Mouse (Mus musculus) urinary bladder, postnatal 10 days (tissue): ENCODE results near the gene Bhlha9.
"Not testable (repeated sequence)": the region's sequence is repeated elsewhere in the genome, so short reads cannot be mapped to it uniquely, and the experiment has no call there.

Experiments
- DNase-seq: peaks from one replicate; pipeline ENCODE4 v3.0.0; 2022; ENCODE audit warnings: low spot score

Gene Bhlha9

GRCm38 (mm10) chr11:76661790-76662468, 10.3 kb upstream of the Bhlha9 start:
- no peak for DNase-seq

DNA sequence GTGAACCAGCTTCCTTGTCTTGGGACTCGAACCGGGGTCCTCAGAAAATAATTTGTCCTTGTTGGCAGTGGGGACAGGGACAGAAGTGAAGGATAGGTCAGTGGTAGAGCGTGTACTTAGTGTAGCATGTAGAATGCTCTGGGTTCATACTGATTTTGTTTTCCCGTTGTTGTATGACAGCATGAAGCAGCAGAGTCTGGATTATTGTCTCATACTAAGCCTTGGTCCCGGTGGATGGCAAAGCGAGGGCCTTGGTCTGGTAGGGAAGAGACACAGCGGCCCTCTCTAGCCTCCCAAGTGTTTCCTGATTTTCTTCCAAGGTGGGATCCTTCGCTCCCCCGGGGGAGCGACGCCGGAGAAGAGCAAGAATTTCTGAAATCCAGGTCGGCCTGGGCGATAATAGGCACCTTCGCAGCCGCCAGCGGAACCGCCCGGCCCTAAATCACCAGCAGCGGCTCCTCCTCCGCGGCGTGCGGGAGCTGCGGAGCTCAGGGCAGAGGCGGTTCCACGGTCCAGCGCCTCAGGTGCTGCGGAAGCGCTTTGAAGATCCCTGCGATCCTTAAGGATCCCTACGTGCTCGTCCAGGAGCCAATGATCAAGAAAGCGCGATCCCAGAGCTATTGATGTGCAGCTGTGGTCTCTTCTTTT, 6.1 kb upstream of the Bhlha9 start:
- no peak for DNase-seq

DNA sequence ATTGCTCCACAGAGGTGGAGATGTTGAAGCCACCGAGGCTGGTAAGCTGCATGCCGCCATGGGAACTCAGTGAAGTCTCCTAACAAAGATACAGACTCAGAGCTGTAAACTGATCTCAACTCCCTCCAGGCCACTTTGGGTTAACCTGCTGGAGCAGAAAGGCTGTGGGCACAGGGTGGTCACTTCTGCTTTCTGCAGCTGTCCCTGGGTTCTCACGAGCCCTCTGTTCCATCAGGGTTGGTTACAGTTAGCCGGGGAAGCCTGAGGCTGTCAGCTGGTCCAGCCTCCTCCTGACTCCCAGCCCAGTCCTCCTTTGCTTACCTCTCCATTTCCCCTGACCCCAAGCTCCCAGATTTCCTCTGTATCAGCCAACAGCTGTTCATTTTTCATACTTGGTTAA, 4.5 kb upstream of the Bhlha9 start:
- DNase-seq, result no peak

- DNase-seq, result no peak
These were observed 503 bp downstream of the Bhlha9 start for GRCm38 (mm10) chr11:76672561-76673384.

GRCm38 (mm10) chr11:76674199-76674598, 1.9 kb downstream of the Bhlha9 start:
- no peak for DNase-seq

DNA sequence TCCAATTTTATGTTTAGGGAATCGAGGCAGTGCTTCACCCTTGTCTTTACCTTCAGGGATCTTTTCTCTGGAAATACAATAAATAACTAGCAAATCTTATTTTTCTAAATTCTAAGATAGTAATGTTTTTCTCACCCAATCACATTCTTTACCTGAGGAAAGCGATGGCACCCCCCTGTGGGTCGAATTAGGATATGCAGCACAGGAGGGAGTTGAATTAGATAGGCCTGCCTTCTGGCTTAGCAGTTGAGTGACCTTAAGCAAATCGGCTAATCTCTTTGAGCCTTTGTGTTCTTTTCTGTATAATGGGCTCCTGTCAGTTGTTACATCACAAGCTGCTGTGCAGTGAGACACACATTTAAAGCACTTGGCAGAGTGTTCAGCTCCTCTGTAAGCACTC, 2.4 kb downstream of the Bhlha9 start:
- DNase-seq, result no peak

GRCm38 (mm10) chr11:76679508-76679907, 7.2 kb downstream of the Bhlha9 start, which contains the start of gene Trarg1:
Gene Trarg1, plus strand, starts transcription at chr11:76679808.
- not testable (repeated sequence) for DNase-seq

DNA sequence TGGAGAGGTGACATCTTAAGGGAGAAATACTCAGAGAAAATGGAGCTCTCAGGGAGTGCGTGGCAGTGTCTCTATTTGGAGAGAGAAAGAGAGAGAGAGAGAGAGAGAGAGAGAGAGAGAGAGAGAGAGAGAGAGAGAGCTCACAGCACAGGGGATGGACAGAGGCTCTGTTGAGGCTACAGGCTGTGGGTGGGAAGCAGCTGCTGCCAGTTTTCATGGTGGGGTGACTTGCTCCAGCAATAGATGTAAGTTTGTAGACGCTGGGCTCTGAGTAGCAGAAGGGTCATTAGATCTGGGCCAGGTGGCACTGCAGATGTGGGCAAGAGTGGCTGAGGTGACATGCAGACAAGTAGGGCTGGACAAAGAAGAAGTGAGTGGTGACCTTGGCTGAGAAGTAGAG, 13.3 kb downstream of the Bhlha9 start:
- no peak for DNase-seq

DNA sequence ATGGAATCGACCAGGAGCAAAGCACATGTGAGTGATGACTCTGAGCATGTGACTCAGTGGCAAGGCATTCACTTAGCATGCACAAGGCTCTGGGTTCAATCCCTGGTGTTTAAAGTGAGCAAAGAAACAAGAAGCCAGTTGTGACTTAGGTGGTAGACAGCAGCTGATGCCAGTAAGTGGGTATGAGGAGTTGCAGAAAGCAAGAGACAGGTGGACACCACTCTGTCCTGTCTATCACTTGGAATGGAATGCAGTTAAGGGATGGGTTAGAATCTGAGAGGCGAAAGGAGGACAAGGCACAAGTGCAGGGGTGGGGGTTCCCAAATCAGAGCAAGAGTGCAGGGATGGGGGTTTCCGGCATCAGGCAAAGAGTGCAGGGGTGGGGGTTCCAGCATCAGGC, 19.8 kb downstream of the Bhlha9 start:
- DNase-seq, result no peak

DNA sequence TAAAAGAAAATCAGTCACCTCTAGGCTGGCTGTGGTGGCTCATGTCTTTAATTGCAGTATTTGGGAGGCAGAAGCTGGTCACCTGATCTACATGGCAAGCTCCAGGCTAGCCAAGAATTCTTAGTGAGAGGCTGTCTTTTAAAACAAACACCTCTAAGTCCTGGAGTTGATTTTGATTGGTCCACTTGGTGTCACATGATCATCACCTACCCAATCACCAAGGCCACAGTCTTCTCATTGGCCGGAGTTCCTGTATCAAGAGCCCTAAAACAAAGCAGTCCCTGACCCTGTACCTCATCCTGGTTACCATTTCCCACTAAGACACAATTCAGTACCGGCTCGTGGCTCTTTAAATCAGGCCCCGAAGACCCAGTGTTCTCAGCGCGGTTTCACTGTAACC, 23.5 kb downstream of the Bhlha9 start:
- no peak for DNase-seq

DNA sequence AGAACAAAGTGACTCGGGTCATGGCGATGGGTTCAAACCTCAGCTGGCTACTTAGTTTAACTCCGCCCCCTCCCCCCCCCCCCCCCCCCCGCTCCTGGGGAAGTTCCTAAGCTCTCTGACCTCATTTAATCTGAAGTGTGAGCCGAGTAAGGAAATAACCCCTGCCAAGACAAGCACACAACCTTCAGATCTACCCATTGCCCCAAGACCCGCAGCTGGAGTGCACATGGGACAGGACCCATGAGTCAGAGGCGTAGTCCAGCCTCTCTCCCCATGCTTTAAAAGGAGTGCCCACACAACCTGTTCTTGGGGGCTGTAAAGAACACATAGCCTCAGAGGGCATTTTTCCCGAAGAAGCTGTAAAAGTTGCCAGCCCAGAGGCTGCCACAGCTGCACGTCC, 27.4 kb downstream of the Bhlha9 start:
- DNase-seq, result no peak

DNA sequence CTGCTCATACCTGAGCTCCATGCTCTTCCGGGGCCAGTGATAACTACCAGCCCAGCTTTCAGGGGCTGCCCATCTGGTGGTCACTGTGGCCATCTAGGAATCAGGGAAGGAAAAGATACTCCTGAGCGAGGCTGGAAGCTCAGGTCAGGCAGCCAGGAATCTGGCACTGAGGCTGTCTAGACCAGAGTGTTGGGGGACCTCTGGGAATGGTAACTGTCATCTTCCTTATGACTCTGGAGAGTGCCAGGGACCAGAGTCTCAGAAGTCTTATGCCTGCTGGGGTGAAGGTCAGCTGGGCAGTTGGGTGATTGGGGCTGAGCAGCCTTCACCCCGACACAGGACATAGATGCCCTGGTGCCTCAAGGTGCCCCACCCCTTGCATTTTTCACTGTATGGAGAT, 35.4 kb downstream of the Bhlha9 start:
- no peak for DNase-seq

DNA sequence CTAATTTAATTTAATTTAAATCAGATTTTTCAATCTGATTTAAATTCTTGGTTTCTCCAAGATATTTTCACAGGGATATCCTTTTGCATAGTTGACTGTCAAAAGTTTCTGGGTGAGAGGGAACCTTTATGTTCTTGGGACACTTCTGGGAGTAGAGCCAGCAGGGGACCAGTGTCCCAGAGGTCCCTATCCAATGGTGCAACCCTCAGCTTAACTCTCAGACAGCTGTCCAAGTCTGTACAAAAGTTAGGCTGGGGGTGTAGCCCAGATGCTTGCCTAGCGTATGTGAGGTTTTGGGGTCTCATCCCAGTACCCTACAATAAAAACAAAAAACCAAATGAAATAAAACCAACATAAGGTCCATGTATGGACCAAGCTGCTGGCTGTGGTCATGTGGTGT, 35.8 kb downstream of the Bhlha9 start:
- DNase-seq, result no peak

- no peak for DNase-seq
These were observed 36.6 kb downstream of the Bhlha9 start for GRCm38 (mm10) chr11:76708881-76709280.

GRCm38 (mm10) chr11:76709625-76710452, 37.6 kb downstream of the Bhlha9 start:
- DNase-seq, result no peak

DNA sequence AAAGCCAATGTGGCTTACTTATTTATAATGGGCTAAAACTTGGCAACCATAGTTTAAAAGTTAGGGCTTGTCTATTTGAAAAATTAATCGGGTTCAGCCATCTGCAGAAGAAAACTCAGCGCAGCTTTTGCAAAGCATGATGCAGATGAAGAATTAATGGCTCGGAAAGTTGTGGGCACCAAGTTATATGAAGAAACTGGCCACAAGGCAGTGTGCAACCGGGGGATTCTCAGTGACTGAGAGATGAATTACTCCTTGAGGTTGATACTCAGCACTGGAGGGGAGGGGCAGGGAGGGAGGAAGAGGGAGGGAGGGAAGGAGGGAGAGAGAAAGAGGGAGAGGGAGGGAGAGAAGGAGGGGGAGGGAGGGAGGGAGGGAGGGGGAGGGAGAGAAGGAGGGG, 44.7 kb downstream of the Bhlha9 start:
- no peak for DNase-seq
